Mouse (Mus musculus) right cerebral cortex, postnatal 36 days (tissue): ENCODE measurements around the gene Clspn.
A peak's percentile ranks its signal among the peaks of the same experiment; 100 is the strongest.
"Not testable (repeated sequence)": the region's sequence is repeated elsewhere in the genome, so short reads cannot be mapped to it uniquely, and the experiment has no call there.

Experiments
- DNase-seq, 2 experiments: peaks; one replicate each; pipeline ENCODE4 v3.0.0; 2022; ENCODE audit warnings: low spot score in 2 of 2, mixed read lengths in 1 of 2

Gene Clspn

DNA sequence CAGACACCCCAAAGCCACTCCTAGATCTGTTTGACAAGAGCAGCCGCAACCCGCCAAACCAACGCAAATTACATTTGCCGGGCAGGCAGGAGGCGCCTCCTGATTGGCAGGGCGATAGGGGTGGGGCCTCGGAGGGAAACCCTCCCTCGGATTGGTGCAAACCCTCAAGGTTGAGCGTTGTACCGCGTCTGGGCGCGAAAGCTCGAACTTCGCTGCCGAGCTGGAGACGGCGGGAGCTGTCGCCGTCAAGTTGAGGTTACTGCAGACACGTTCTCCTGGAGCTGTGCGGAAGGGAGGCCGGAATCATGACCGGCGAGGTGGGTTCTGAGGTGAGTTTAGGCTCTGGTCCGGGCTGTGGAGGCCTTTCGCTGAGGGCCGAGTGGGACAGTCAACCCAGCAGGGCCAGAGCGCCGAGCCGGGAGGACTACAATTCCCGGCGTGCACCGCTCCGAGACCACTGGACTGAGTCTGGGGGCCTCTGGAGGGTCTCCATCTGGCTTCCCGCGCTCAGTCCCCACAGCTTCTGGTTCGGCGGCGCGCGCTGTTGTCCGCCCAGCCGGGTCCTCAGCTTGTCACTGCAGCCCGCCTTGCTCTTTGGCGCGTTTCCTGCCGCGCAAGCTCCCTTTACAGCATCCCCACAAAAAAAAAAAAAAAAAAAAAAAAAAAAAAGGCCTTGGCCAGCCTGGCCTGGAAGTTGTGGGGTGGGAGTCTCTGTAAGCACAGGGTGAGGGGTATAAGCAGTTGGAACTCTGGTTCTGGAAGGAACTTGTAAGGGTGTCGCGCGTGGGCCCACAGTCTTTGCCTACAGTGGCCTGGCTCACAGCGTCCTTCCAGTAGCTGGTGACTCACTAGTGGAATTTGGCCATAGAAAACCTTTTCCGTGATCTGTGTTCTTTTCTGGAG, at the start of gene Clspn:
Gene Clspn, plus strand, starts transcription at position 127 of the 903 bp plus-strand sequence.
- peak; percentile 64 to 70 for DNase-seq

DNA sequence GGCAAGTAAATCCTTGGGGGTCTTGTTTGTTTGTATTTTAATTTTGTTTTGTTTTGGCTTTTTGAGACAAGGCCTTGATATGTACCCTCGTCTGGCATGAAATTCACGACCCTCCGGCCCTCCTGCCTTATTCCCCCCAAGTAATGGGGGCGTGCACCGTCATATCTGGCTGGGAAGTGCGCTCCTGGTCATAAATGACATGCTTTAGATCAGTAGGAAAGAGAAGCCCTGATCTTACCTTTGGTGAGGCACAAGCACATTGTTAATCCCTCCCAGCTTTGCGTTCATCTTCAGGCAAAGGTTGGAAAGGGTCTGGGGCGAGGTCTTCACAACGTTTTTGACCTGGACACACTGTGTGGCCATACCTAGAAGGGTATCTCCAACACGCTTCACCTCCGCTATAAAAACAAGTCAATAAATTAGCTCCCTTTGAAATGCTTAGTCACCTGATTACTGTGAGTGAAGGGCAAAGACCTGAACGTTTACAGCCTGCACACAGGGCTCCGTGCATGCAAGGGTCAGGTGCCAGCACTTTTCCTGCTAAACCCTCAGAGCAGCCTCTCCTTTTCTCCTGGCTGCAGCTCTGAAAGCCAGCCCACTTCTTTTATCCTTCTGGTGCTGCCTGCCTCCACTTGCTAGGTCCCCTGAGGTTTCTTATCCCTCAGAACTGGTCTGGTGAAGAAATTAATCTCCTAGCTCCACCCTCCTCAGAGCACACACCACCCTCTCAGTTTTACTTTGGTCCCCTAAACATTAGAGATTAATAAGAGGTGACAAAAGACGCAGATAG, 48.4 kb upstream of the Clspn start:
- no peak for DNase-seq

DNA sequence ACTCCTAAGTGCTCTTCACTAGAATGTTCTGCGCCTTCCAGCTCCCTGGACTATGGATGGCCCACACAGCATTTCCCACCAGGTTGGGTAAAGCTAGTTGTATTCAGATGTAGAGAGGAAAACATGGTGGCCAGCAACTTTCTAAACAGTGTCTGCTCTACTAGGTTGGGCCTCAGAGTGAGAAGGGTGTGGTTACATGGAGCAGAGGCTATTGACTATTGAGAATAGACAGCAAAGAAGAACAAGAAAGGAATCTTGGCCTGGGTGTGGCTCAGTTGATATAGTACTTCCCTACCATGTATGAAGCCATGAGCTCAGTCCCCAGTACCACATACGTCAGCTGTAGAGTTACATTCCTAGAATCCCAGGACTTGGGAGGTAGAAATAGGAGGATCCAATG, 47.7 kb upstream of the Clspn start:
- no peak for DNase-seq

DNA sequence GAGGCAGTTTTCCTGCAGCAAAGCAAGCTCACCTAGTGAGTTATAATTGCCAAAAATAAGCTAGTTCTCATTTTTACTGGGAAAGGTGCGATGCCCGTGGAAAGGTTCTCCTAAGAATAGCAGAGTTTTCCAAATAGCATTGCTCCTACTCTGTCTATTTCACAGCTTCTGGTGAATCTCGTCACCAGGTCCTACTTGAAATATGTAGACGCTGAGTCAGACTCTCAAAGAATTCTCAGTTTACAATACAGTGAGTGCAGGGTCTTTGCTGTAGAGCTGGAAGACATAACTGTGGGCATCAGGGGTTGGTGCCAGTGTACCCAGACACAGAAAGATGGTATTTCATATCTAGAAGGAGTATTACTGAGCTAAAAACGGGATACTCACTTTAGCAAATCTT, 45.7 kb upstream of the Clspn start:
- DNase-seq: no peak

DNA sequence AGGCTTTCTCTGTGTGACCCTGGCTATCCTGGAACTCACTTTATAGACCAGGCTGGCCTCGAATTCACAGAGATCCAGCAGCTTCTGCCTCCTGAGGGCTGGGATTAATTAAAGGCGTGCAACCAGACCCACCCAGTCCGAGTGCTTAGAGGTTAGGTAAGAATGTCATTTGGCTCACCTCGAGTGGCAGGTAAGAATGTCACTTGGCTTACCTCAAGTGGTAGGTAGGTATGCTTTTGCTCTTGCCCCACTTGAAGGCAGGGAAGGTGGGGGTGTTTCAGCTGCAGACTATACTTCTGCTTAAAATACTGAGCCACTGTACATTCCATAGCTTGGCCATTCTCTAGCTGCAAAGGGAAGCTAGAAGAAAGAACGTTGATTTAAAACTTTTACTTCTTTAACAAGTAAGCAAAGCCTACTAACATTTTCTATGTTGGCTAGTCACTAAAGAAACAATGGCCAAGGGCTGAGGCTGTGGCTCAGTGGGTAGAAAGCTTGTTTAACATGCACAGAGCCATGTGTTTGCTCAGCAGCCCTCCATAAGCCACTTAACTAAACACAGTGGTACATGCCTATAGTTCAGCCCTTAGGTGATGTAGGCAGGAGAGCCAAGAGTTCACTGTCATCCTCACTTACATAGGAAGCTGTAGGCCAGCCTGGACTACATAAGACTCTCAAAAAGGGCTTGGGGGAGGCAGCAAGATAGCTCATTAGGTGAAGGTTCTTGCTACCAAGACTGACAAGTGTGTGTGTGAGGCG, 44.2 kb upstream of the Clspn start:
- no peak for DNase-seq

DNA sequence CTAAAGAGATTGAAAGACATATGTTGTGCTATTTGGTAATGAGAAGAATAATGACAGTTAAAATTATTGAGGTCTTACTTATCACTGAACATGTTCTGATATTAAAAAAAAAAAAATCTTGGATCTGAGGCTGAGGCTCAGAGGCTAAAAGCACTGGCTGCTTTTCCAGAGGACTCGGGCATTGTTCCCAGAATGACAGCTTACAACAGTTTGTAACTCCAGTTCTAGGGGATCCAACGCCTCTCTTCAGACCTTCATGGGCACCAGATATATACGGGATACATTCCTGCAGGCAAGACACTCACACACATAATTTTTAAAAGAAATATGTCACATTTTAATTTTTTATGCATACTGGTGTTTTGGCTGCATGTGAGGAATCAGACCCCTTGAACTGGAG, 30.6 kb upstream of the Clspn start:
- no peak for DNase-seq

DNA sequence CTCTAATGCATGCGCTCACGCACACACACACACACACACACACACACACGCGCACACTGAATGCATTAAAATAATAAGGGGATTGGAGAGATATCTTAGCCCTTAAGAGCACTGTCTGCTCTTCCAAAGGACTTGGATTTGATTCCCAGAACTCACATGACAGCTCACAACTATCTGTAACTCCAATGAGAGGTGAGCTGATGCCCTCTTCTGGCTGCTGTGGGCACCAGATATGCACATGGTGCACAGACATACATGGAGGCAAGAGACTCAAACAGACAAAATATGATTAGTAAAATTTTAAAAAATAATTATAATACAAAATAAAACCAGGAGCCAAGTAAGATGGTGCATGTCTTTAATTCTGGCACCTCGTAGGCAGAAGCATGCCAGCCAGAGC, 29.9 kb upstream of the Clspn start:
- DNase-seq: no peak

DNA sequence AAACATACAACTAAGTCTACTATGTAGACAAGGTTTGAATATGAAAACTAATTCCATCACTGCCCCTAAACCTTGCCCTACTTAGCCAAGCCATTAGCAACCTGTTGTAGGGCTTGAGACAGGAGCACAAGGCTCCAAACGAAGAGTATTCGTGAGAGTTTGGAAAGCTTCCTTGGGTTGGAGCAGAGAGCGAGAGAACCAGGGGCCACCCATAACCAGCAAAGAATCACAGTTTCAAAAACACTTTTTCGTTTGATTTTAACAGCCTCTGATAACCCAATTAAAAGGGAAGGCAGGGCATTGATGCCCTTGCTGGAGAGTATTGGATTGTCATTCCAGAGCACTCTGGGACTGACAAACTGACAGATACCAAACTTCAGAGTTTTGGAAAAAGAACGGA, 24.4 kb upstream of the Clspn start:
- DNase-seq: no peak

DNA sequence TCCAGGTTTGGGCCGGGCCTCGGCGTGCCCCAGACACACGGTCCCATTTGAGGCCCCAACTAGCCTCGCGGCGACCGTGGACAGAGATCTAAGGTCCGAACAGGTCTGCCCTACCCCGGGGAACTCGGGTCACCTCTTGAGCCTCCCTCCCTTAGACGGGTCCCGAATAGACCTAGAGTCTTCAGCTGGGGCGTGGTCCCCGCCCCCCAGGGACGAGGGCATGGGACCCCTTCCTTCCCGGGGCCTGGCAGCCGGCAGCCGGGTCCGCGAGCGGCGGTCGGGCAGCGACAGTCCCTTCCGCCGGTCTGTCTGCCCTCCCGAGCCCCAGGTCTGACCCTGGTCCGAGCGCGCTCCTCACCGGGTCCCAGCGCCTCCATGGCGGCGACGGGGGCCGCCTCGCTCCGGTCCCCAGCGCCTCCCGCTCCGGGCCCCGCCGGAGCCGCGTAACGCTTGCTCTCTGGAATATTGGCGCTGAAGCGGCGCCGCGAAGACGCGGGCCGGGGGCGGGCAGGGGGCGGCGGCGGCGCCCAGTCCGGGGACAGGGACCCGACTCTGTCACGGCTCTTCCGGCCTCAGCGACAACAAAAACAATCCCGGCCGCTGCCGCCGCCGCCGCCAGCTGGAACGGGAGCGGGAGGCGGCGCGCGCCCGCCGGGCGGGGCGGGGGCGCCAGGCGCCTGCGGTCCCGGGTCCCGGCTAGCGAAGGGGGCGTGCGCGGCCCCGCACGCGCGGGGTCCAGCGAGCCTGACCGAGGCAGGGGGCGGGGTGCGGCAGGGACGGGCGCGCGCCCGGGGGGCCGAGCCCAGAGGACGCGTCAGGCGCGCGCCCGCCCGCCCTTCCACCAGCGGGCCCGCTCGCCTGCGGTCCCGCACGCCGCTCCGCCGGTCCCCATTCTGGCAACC, 23.7 kb upstream of the Clspn start, which contains the start of gene Ago4:
Gene Ago4, minus strand, starts transcription at position 646 of the 902 bp plus-strand sequence.
- DNase-seq: peak; percentile 14 to 25

DNA sequence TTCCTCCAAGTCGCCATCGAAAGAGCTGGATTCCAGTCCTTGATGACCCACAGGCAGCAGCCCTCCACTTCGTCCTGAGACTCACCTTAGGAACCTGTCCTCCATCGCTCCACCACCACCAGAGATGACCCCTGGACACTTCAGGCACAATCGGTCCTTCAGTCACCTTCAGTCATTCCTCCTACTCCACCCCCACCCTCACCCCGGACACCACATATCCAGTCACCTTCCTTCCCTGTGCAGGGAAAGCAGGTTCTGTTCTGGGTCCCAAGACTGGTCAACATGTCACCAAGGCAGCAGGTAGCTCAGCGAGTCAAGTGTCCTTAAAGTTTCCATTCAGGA, 23.0 kb upstream of the Clspn start:
- no peak for DNase-seq

DNA sequence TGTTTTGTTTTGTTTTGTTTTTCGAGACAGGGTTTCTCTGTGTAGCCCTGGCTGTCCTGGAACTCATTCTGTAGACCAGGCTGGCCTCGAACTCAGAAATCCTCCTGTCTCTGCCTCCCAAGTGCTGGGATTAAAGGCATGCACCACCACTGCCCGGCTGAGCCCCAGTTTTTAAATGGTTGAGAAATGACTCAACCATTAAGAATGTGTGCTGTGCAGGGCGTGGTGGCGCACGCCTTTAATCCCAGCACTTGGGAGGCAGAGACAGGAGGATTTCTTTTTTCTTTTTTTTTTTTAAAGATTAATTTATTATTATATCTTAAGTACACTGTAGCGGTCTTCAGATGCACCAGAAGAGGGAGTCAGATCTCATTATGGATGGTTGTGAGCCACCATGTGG, 21.1 kb upstream of the Clspn start:
- not testable (repeated sequence) for DNase-seq

DNA sequence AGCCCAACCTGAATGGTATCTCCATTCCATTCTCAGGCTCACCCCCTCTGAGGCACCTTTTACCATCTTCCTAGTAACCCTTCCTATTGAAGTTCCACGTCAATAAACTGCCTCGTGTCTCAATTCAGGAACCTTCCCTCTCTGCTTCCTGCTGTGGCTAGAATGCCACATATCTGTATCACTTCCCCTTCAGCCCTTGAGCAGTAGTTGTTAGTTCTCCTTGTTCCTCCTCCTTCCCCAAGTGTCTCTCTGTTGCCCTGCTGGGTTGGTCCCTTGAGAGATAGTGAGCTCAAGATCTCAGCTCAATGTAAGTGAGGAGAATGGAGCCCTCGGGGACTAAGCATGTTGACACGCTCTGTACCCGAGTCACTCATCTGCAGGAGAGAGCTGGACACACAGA, 19.9 kb upstream of the Clspn start:
- no peak for DNase-seq

DNA sequence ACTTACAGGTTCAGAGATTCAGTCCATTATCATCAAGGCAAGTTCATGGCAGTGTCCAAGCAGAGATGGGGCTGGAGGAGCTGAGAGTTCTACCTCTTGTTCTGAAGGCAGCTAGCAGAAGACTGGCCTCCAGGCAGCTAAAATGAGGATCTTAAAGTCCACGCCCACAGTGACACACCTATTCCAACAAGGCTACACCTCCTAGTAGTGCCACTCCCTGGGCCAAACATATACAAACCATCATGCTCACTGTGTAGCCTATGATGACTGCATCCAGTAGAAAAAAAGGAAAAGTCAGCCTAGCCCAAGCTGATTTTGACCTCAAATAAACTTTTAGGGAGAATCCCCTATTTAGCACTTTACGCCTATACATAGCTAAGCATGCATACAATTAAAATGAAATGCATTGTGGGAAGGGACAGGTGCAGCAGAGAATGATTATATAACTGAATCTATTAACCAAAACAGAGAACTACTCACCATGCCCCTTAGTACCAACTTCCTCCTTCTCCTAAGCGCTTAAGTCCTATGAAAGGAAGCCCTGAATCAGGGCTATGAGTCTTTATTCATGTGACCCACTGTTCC, 16.2 kb upstream of the Clspn start:
- DNase-seq: no peak

DNA sequence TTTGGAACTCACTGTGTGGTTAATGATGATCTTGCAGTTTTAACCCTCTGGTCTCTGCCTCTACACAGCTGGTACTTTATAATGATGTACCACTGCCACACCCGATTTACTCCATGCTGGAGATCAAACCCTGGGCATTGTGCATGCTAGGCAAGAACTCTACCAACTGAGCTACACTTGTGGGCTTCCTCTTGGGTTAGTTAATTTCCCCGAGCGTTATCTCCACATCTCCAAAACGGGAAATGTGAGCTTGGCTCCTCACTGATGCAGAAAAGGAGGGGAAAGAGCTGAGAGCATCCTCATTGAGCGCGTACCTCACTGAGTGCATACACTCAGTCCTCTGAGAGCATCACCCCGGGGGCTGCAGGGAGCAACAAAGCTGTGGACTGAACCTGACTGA, 13.9 kb upstream of the Clspn start:
- DNase-seq: no peak

DNA sequence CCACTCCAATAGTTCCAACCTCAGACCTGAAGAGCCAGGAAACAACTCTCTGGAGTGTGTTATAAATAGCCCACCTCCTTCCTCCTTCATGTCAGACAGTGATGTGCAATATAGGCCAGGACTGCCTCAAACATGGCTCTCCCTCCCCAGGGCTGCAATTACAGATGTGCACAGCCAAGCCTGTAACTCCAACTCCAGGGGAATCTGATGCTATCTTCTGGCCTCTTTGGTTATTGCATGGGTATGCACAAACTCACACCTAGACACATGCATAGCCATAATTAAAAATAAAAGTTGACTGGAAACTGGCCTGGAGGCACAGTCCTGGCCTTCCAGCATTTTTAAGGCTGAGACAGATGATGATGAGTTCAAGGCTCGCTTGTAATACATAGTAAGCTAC, 11.7 kb upstream of the Clspn start:
- no peak for DNase-seq

DNA sequence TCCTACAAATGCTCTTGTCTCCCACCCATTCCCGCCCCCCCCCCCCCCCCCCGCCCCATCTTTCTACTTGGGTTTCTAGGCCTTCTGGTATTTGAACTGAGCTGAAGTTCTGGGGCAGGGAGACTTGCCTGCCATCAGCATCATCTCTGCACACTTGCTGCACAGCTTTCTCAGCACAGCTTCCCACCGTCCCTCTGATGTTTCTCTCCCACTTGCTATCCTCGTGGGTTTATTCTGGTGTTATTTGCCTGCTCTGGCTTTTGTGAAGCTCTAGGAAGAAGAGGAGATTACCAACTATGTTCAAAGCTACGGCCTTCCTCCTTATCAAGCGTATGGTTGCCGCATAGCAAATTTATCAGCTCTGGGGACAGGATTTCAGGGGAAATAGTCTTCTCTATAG, 11.0 kb upstream of the Clspn start:
- no peak for DNase-seq

DNA sequence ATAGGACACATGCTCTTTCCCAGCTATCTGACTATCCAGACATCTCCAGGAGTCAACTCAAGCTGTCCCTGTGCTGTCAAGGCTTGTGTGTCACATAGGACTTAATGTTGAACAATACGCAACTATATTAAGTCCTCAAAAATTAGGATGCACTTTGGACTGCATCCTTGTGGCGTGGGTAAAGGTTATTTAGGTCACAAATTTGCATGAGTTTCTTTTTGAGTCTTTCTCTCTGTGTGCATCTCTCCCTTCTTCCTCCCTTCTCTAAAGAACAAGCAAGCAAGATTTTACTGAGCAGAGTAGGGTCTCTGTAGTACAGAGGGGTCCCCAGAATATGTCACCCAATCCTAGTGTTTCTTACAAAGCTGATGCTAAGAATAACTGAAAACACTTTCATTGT, 10.6 kb upstream of the Clspn start:
- no peak for DNase-seq

DNA sequence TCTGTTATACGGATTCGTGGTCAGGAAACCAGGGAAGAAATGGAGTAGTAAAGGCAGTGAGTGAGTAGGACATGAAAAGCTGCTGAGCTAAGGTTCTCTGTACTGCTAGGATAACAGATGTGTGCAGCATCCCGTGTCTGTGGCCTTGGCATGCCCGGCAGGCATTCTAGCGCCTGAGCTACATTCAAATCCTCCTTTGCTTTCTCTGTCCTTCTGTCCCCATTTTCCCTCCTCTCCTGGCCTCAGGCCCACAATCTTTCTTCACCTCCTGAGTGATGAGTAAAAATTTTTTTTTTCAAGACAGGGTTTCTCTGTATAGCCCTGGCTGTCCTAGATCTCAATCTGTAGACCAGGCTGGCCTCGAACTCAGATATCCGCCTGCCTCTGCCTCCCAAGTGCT, 4.6 kb upstream of the Clspn start:
- no peak for DNase-seq

DNA sequence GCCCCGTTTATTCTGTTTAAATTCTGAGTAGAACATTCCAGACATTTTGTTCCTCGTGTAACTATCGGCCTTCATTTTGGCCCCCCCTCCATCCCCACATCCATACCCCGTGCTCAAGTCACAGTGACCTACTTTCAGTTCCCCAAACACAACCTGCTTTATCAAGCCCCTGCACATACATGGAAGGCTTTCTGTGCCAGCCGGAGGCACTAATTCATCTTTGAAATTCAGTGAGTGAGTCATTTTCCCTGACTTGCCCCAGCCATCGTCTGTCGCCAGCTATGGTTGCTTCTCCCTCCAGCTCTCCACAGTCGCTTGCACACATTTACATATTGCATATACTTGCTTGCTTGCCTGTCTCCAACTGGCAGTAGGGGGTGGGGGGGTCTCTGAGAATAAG, 3.6 kb upstream of the Clspn start:
- DNase-seq: peak; percentile 5 to 28

DNA sequence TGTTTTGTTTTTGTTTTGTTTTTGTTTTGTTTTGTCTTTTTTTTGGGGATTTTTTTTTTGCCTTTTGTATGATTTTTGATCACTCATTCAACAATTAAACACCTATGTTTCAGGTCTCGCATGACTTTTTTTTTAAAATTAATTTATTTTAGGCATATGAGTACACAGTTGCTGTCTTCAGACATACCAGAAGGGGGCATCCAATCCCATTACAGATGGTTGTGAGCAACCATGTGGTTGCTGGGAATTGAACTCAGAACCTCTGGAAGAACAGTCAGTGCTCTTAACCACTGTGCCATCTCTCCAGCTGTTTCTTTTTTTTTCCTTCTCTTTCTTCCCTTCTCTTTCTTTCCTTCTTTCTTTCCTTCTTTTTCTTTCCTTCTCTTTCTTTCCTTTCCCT, 3.0 kb upstream of the Clspn start:
- DNase-seq: no peak

DNA sequence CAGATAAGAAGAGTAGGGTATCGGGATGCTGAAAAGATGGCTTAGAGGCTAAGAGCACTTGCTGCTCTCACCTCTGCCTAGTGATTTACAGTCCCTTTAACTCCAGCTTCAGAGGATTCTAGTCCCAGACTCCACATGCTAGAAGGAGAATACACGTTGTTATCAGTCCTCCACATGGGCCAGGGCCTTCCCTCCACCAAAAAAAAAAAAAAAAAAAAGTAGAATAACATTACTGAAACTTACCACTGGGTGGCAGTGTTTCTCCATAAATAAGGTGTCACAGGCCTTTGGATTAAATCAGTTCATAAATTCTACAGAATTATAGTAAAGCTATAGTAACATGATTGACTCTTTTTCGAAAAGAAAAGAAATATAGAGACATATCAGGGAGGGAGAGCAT, 2.3 kb upstream of the Clspn start:
- no peak for DNase-seq
